Mouse (Mus musculus): ENCODE measurements at regions not wholly inside any gene's neighbourhood (a gene's known extent, or its start where the extent isn't known, plus 50 kb on each side); places are given as distances from the start of the nearest gene placed in this dataset.

GRCm38 (mm10) chr13:115379682-115380081 lies 277.9 kb upstream of the Itga1 start:
- Histone ChIP-seq H3K27me3 (ENCODE audit: control insufficient read depth, insufficient read depth, low read length, poor library complexity, severe bottlenecking) (no peaks in the 10 kb centered on the region), H3K4me3 (ENCODE audit: low read depth, low read length) (no peak overlapping the region), H3K4me1 (ENCODE audit: control insufficient read depth, insufficient read depth, low read length) (no peaks in the 10 kb centered on the region), H3K36me3 (ENCODE audit: control insufficient read depth, insufficient read depth, low read length, poor library complexity, severe bottlenecking) (no peaks in the 10 kb centered on the region), H3K9me3 (replicated peaks; ENCODE audit: control insufficient read depth, insufficient read depth, low read length, poor library complexity, severe bottlenecking) (no peaks in the 10 kb centered on the region), H3K9ac (ENCODE audit: low read depth, poor library complexity, severe bottlenecking) (no peak overlapping the region), H3K27ac (ENCODE audit: insufficient read depth, low read length) (no peak overlapping the region)
- TF ChIP-seq EP300 (IDR thresholded peaks at IDR 0.05; ENCODE audit: insufficient read depth, low read depth, low read length) (no peak), CTCF (IDR thresholded peaks at IDR 0.05; ENCODE audit: low read depth, low read length) (no peak), POLR2A (IDR thresholded peaks at IDR 0.05; ENCODE audit: insufficient read depth, low read length) (no peak)

GRCm38 (mm10) chr13:115376180-115376880 lies 274.6 kb upstream of the Itga1 start:
- Histone ChIP-seq H3K27ac (ENCODE audit: insufficient read depth, low read length) (no peak overlapping the region), H3K4me3 (ENCODE audit: low read depth, low read length) (no peak overlapping the region), H3K36me3 (ENCODE audit: control insufficient read depth, insufficient read depth, low read length, poor library complexity, severe bottlenecking) (no peaks in the 10 kb centered on the region), H3K27me3 (ENCODE audit: control insufficient read depth, insufficient read depth, low read length, poor library complexity, severe bottlenecking) (no peaks in the 10 kb centered on the region), H3K9ac (ENCODE audit: low read depth, poor library complexity, severe bottlenecking) (no peak overlapping the region), H3K9me3 (replicated peaks; ENCODE audit: control insufficient read depth, insufficient read depth, low read length, poor library complexity, severe bottlenecking) (no peaks in the 10 kb centered on the region), H3K4me1 (ENCODE audit: control insufficient read depth, insufficient read depth, low read length) (no peaks in the 10 kb centered on the region)
- no peak for TF ChIP-seq POLR2A (IDR thresholded peaks at IDR 0.05; ENCODE audit: insufficient read depth, low read length)
- no peak for TF ChIP-seq CTCF (IDR thresholded peaks at IDR 0.05; ENCODE audit: low read depth, low read length)
- TF ChIP-seq EP300 (IDR thresholded peaks at IDR 0.05; ENCODE audit: insufficient read depth, low read depth, low read length): no peak

- no peaks in the 10 kb centered on the region for H3K4me1 ChIP-seq (ENCODE audit: control insufficient read depth, insufficient read depth, low read length)
- H3K9me3 ChIP-seq (replicated peaks; ENCODE audit: control insufficient read depth, insufficient read depth, low read length, poor library complexity, severe bottlenecking): no peaks in the 10 kb centered on the region
- H3K27me3 ChIP-seq (ENCODE audit: control insufficient read depth, insufficient read depth, low read length, poor library complexity, severe bottlenecking): no peaks in the 10 kb centered on the region
- no peak overlapping the region for H3K27ac ChIP-seq (ENCODE audit: insufficient read depth, low read length)
- H3K9ac ChIP-seq (ENCODE audit: low read depth, poor library complexity, severe bottlenecking): no peak overlapping the region
- H3K4me3 ChIP-seq (ENCODE audit: low read depth, low read length): no peak overlapping the region
- no peak for TF ChIP-seq POLR2A (IDR thresholded peaks at IDR 0.05; ENCODE audit: insufficient read depth, low read length)
- H3K36me3 ChIP-seq (ENCODE audit: control insufficient read depth, insufficient read depth, low read length, poor library complexity, severe bottlenecking): no peaks in the 10 kb centered on the region
These were observed 259.7 kb upstream of the Itga1 start for GRCm38 (mm10) chr13:115361457-115361856.

- Histone ChIP-seq H3K9me3 (replicated peaks; ENCODE audit: control insufficient read depth, insufficient read depth, low read length, poor library complexity, severe bottlenecking) (no peaks in the 10 kb centered on the region), H3K4me1 (ENCODE audit: control insufficient read depth, insufficient read depth, low read length) (no peaks in the 10 kb centered on the region), H3K27ac (ENCODE audit: insufficient read depth, low read length) (no peak overlapping the region), H3K4me3 (ENCODE audit: low read depth, low read length) (no peak overlapping the region), H3K36me3 (ENCODE audit: control insufficient read depth, insufficient read depth, low read length, poor library complexity, severe bottlenecking) (no peaks in the 10 kb centered on the region), H3K27me3 (ENCODE audit: control insufficient read depth, insufficient read depth, low read length, poor library complexity, severe bottlenecking) (no peaks in the 10 kb centered on the region), H3K9ac (ENCODE audit: low read depth, poor library complexity, severe bottlenecking) (no peak overlapping the region)
- no peak for TF ChIP-seq POLR2A (IDR thresholded peaks at IDR 0.05; ENCODE audit: insufficient read depth, low read length)
- TF ChIP-seq CTCF (IDR thresholded peaks at IDR 0.05; ENCODE audit: low read depth, low read length): no peak
- TF ChIP-seq EP300 (IDR thresholded peaks at IDR 0.05; ENCODE audit: insufficient read depth, low read depth, low read length): no peak
These were observed 245.2 kb upstream of the Itga1 start for GRCm38 (mm10) chr13:115347022-115347398.

DNA sequence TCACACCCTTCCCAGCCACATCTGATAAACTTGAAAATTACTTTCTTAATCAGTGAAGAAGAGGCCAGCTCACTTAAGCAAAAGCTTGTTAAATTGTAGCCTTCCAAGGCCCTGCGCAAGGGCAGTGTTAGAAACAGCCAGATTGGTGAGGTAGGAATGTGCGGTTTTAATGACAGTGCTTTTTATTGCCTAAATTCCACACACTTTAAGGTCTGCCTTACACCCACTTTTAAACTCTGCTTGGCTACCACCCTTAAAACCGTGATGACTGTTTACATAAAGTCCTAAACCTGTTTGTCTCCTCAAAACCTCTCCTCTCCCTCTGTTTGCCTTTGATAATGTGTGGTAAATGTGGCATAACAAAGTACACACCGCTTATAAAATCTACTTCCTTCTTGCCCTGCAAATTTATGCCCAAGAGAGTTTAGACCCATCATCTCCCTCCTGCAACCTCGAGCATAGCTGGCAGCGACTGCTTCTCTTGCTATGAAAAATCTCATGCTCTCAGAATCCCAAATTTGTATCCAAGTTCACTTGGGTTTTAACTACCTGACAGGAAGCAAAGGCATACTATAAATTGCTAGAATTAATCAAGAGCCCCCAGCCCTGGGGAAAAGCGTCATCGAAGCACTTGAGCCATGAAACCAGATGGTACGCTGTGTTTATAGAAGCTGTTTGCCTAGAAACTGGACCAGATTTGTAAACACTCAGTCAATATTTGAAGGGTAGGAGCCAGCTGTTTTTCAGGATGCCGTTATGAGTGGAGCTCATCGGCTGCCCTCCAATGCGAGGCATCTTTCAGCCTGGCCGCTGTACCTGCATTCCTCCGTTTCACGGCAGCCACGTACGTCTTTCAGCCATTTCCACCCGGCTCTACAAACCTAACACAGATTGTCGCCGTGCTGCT lies 244.6 kb upstream of the Itga1 start:
- no peak for TF ChIP-seq POLR2A (IDR thresholded peaks at IDR 0.05; ENCODE audit: insufficient read depth, low read length)
- no peak for TF ChIP-seq CTCF (IDR thresholded peaks at IDR 0.05; ENCODE audit: low read depth, low read length)
- TF ChIP-seq EP300 (IDR thresholded peaks at IDR 0.05; ENCODE audit: insufficient read depth, low read depth, low read length): no peak
- no peaks in the 10 kb centered on the region for H3K9me3 ChIP-seq (replicated peaks; ENCODE audit: control insufficient read depth, insufficient read depth, low read length, poor library complexity, severe bottlenecking)
- no peaks in the 10 kb centered on the region for H3K4me1 ChIP-seq (ENCODE audit: control insufficient read depth, insufficient read depth, low read length)
- H3K27ac ChIP-seq (ENCODE audit: insufficient read depth, low read length): no peak overlapping the region
- H3K36me3 ChIP-seq (ENCODE audit: control insufficient read depth, insufficient read depth, low read length, poor library complexity, severe bottlenecking): no peaks in the 10 kb centered on the region
- no peak overlapping the region for H3K9ac ChIP-seq (ENCODE audit: low read depth, poor library complexity, severe bottlenecking)
- no peak overlapping the region for H3K4me3 ChIP-seq (ENCODE audit: low read depth, low read length)
- no peaks in the 10 kb centered on the region for H3K27me3 ChIP-seq (ENCODE audit: control insufficient read depth, insufficient read depth, low read length, poor library complexity, severe bottlenecking)

All from ES-Bruce4 (cell line).